Mouse (Mus musculus): ENCODE data around the gene Gapt. TPM values are rescaled to one million over a fixed set of nuclear protein-coding genes. Genes with fewer than 3 reads are reported as not detected.
"Not testable (repeated sequence)": the region's sequence is repeated elsewhere in the genome, so short reads cannot be mapped to it uniquely, and the experiment has no call there.

Gene Gapt
- total RNA-seq (2021): under 1 TPM in 1 of 2 experiments, not detected in 1; 0.12 TPM
- long read RNA-seq, experiment 1: 0 reads
- long read RNA-seq, experiment 2, partial matches to known transcripts: 0 of 1 reads
- long read RNA-seq, experiment 2, other reads (novel, unspliced or antisense): 0 of 1 reads

- no peak for DNase-seq (ENCODE audit: low spot score in 2 of 2)
Observed at GRCm38 (mm10) chr13:110356941-110357340, at the start of gene Gapt. Gapt (minus strand) TSS chr13:110357199.

- peak in 1 of 2 experiments; percentile 35 for DNase-seq (ENCODE audit: low spot score in 2 of 2)
Observed at GRCm38 (mm10) chr13:110406152-110406551, 49.2 kb upstream of the Gapt start.

- DNase-seq (ENCODE audit: low spot score in 2 of 2): not testable (repeated sequence)
Observed at GRCm38 (mm10) chr13:110404686-110405085, 47.7 kb upstream of the Gapt start.

DNA sequence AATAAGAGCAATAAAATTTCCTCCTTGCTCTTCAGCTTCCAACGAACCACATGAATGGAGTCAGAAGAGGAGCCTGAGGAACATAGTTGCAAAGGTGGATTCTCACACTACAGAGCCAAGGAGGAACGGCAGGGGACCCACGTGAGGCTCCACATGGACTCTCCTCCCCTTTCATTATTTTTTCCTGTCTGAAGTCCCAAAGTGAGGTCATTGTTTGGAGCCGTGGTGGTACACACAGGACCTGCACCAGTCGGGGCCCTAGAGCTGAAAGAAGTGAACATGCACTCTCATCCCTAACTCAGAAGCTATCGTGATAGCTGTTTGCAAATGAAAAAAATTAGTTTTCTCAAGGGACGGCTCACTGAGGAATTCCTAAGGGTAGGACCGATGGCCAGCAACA is 47.1 kb upstream of the Gapt start:
- DNase-seq (ENCODE audit: low spot score in 2 of 2): no peak

- no peak for DNase-seq (ENCODE audit: low spot score in 2 of 2)
Observed at GRCm38 (mm10) chr13:110401877-110402276, 44.9 kb upstream of the Gapt start.

DNA sequence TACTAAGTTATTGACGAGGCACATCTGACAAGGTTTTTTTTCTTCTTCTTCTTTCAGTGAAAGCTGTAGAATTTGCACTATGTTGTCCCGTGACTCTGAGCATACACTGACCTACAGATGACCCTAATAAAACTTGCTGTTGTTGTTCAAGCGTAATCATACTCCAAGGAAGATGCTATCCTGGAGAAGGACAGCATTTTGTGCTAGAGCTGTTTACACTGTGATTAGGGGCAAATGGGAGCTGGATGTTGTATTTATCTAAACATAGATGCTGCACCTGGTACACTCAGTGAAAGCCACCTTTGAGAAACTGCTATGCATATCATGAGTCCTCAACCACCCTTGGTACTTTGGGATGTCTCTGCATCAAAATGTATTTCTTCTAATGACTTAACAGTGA is 44.4 kb upstream of the Gapt start:
- no peak for DNase-seq (ENCODE audit: low spot score in 2 of 2)

DNA sequence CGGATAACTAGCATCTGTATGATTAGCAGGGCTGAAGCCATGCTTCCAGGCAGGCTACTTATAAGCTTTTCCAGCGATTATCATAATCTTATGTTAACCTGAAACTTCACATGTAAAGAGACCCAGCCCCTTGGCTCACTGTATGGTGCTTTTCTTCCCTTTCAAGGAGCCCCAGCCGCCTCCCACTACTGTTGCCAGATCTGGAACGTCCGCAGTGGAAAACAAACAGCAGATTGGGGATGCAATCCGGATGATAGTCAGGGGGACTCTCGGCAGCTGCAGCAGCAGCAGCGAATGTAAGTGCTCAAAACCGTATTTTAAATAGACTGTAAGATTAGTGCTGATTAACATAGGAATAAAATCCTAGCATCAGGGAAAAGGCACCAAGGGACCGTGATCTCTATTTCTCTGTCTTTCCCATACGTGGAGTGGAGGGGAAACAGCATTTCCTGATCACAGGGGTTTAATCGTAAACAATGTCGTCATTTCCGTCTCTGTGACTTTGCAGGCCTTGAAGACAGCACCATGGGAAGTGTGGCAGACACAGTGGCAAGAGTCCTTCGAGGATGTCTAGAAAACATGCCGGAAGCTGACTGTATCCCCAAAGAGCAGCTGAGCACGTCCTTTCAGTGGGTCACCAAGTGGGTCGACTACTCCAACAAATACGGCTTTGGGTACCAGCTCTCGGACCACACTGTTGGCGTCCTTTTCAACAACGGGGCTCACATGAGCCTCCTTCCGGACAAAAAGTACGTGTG is 41.7 kb upstream of the Gapt start:
- no peak for DNase-seq (ENCODE audit: low spot score in 2 of 2)

GRCm38 (mm10) chr13:110397750-110398149 is 40.8 kb upstream of the Gapt start:
- no peak for DNase-seq (ENCODE audit: low spot score in 2 of 2)

DNA sequence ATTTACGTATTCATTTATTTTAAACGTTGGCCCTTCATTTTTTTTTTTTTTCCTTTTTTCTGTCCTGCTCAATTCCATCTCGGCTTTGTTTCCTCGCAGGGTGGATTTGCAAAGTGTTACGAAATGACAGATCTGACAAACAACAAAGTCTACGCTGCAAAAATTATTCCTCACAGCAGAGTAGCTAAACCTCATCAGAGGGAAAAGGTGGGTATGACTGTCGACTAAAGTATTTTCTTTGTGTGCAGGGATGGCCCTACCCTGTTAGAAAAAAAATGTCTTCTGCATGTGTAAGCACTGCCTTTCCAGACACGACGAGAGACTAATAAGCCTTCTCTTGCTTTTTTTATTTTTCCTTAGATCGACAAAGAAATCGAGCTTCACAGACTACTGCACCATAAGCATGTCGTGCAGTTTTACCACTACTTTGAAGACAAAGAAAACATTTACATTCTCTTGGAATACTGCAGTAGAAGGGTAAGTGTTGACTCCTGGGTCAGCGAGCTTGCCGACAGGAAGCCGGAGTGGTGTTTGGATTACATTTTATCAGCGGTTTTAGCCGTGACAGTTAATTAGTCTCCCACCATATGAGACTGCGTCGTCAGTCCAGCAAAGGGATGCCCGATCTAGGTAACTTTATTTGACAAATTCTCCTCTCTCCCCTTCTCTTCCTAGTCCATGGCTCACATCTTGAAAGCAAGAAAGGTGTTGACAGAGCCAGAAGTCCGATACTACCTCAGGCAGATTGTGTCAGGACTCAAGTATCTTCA is 39.1 kb upstream of the Gapt start:
- DNase-seq (ENCODE audit: low spot score in 2 of 2): no peak

- peak in 1 of 2 experiments; percentile 20 for DNase-seq (ENCODE audit: low spot score in 2 of 2)
Observed at GRCm38 (mm10) chr13:110395179-110395794, 38.3 kb upstream of the Gapt start.

GRCm38 (mm10) chr13:110394291-110395178 is 37.5 kb upstream of the Gapt start, which contains the start of gene Plk2:
Plk2 (plus strand) TSS chr13:110395046.
- DNase-seq (ENCODE audit: low spot score in 2 of 2): peak; percentile 93 to 94

DNA sequence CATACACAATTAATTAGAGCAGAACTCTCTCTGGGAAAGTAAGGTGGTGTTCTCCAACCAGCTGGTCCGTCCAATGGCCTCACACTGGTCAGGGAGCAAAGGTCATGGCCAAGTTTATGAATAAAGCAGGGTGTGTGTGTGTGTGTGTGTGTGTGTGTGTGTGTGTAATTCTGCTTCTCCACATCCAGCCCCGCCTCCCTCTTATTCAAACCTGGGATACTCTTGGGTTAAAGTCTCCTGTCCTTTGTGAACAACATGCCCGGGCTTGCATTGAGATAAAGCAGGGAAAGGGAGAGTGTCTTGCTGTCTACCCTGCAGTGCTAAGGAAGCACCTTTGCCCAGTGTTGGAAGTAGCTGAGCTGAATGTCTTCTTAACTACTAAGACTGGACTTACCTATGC is 35.6 kb upstream of the Gapt start:
- DNase-seq (ENCODE audit: low spot score in 2 of 2): no peak

- peak in 1 of 2 experiments; percentile 55 for DNase-seq (ENCODE audit: low spot score in 2 of 2)
Observed at GRCm38 (mm10) chr13:110392210-110392609, 35.2 kb upstream of the Gapt start.

GRCm38 (mm10) chr13:110384514-110384913 is 27.5 kb upstream of the Gapt start:
- DNase-seq (ENCODE audit: low spot score in 2 of 2): no peak

DNA sequence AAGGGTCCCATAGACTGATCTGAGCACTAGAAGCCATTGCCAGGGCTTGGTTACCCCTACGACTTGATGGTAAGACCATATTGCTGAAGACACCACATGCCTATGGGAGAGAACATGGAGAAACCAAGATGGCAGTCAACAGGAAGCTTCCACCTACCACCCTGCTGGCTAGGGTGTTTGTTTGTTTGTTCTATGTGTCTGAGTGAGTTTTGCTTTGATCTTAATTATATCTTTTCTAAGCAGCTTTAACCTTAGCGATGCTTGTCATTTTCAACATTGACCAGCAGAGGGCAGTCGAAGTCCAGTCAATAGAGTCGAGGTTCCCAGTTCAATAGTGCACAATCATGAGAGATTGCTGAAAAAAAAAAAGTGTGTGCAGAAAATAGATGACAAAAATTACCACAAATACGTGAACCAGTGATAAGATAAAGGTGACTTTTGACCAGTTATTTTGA is 25.5 kb upstream of the Gapt start:
- no peak for DNase-seq (ENCODE audit: low spot score in 2 of 2)

DNA sequence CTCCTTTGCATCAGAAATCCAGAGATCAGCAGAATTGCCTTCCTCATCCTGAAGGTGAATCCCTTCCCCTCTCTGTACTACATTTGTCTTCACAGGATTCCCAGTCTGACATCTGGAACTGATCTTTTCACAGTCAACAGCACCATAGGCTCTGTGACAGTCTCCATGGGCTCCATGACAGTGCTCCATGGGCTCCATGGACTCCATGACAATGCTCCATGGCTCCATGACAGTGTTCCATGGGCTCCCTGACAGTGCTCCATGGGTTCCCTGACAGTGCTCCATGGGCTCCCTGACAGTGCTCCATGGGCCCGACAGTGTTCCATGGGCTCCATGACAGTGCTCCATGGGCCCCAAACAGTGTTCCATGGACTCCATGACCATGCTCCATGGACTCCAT is 12.7 kb upstream of the Gapt start:
- no peak for DNase-seq (ENCODE audit: low spot score in 2 of 2)

DNA sequence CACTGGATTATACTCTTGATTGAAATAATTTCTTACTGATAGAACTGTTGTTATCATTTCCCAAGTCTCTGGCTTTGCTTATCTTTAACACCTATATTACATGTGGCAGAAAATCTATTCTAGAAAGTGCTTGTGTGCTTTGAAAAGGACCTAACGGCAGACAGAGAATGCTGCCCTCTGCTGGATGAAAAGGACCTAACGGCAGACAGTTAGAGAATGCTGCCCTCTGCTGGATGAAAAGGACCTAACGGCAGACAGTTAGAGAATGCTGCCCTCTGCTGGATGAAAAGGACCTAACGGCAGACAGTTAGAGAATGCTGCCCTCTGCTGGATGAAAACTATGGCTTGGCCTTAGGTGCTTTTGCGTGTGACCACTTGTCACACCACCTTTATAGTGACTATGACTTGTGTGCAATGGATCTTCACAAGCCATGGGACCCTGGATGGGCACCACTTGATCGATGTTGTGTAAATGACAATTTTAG is 11.6 kb upstream of the Gapt start:
- not testable (repeated sequence) for DNase-seq (ENCODE audit: low spot score in 2 of 2)

GRCm38 (mm10) chr13:110367961-110368555 is 11.1 kb upstream of the Gapt start:
- no peak for DNase-seq (ENCODE audit: low spot score in 2 of 2)

GRCm38 (mm10) chr13:110366477-110366876 is 9.5 kb upstream of the Gapt start:
- no peak for DNase-seq (ENCODE audit: low spot score in 2 of 2)

- no peak for DNase-seq (ENCODE audit: low spot score in 2 of 2)
Observed at GRCm38 (mm10) chr13:110363722-110364121, 6.7 kb upstream of the Gapt start.
